ENCODE assay signal across 9 mouse cellular contexts in genomic region chr11:94819427-94819826, GRCm38 (mm10). TPM values are rescaled to one million over a fixed set of nuclear protein-coding genes. Genes with fewer than 3 reads are reported as not detected.
DNase-seq lines count a peak whose midpoint lies in the region; TF ChIP-seq lines count a peak whose summit lies in the region.
"Not testable (repeated sequence)": the region's sequence is repeated elsewhere in the genome, so short reads cannot be mapped to it uniquely, and the experiment has no call there.
"Had no signal": no experiment of that assay in that cellular context is flagged by ENCODE, and none has a peak within 500 bp of the region (broad histone marks: within the 10 kb centered on the region; RNA-seq: fewer than 3 reads in every experiment).

No protein-coding gene starts in this region.

- not testable (repeated sequence) for H3K4me3 ChIP-seq in E14TG2a.4 (replicated peaks; ENCODE audit: low read length); layer of hippocampus, adult 2 months

- not testable (repeated sequence) for H3K36me3 ChIP-seq in E14TG2a.4 (ENCODE audit: insufficient read depth, low read length)

- not testable (repeated sequence) for H3K4me1 ChIP-seq in E14TG2a.4 (replicated peaks; ENCODE audit: low read depth, low read length)

- TF ChIP-seq CTCF in E14TG2a.4 (conservative IDR thresholded peaks at IDR 0.05; ENCODE audit: low read length): peak; percentile 48
- TF ChIP-seq CTCF in layer of hippocampus, adult 2 months (conservative IDR thresholded peaks at IDR 0.05): peak; percentile 35

- not testable (repeated sequence) for H3K27me3 ChIP-seq in E14TG2a.4 (ENCODE audit: insufficient read depth, low read length)

- not testable (repeated sequence) for H3K27ac ChIP-seq in layer of hippocampus, adult 2 months

- DNase-seq in adrenal gland, postnatal 10 days: peak; percentile 57
- DNase-seq in embryo, embryonic 10.5 days (ENCODE audit: low spot score): peak; percentile 48
- peak; percentile 45 for DNase-seq in heart, postnatal 4 days
- not testable (repeated sequence) for DNase-seq in layer of hippocampus, adult 2 months (ENCODE audit: low spot score in 2 of 2)
- DNase-seq in lung, postnatal 14 days: peak; percentile 11
- DNase-seq in retina, embryonic 14.5 days (ENCODE audit: low spot score): peak; percentile 26

- not testable (repeated sequence) for H3K9me3 ChIP-seq in E14TG2a.4 (ENCODE audit: low read length)

RNA-seq across cellular contexts. Expression of gene Tmem92, which starts 36.9 kb away (rescaled TPM):
- total RNA-seq in adrenal gland, postnatal 10 days (2021): not detected
- total RNA-seq in heart, postnatal 4 days (2021): not detected
- total RNA-seq in layer of hippocampus, adult 2 months (2021): not detected
- total RNA-seq: gastrocnemius, postnatal 14 days; left cerebral cortex, adult 18-20 months had no signal
